Mouse (Mus musculus) cerebral cortex, adult 2 months (tissue): ENCODE measurements around the gene Srsf4.

ENCODE experiments used
- whole genome bisulfite sequencing: fragments of 180-500 bp; shearing (Covaris S2); methylation state at CpG from one replicate; pipeline ENCODE4 v1.1.7; 2018; 5-methylcytosine and 5-hydroxymethylcytosine counted together

The Srsf4 gene

GRCm38 (mm10) chr4:131872672-131873292 lies 635 bp upstream of the Srsf4 start:
- 5% methylated on average over 11 of the region's 11 CpGs for WGBS

- under 1% methylated on average over 20 of the region's 20 CpGs for WGBS
These were observed 736 bp downstream of the Srsf4 start for GRCm38 (mm10) chr4:131874169-131874536.

- 1% methylated on average over 11 of the region's 11 CpGs for WGBS
These were observed 1.1 kb downstream of the Srsf4 start for GRCm38 (mm10) chr4:131874567-131874966.

GRCm38 (mm10) chr4:131875242-131875641 lies 1.8 kb downstream of the Srsf4 start:
- 39% methylated on average over 3 of the region's 3 CpGs for WGBS

GRCm38 (mm10) chr4:131876836-131877235 lies 3.4 kb downstream of the Srsf4 start:
- 58% methylated on average over 2 of the region's 2 CpGs for WGBS

- 41% methylated on average over 1 of the region's 1 CpGs for WGBS
These were observed 6.3 kb downstream of the Srsf4 start for GRCm38 (mm10) chr4:131879692-131880091.

GRCm38 (mm10) chr4:131881306-131881705 lies 7.9 kb downstream of the Srsf4 start:
- 58% methylated on average over 7 of the region's 7 CpGs for WGBS

GRCm38 (mm10) chr4:131883571-131883970 lies 10.2 kb downstream of the Srsf4 start:
- WGBS = 56% methylated on average over 6 of the region's 6 CpGs

- 48% methylated on average over 6 of the region's 6 CpGs for WGBS
These were observed 12.0 kb downstream of the Srsf4 start for GRCm38 (mm10) chr4:131885376-131885775.

- 84% methylated on average over 1 of the region's 1 CpGs for WGBS
These were observed 15.1 kb downstream of the Srsf4 start for GRCm38 (mm10) chr4:131888564-131888963.

GRCm38 (mm10) chr4:131890692-131891091 lies 17.3 kb downstream of the Srsf4 start:
- WGBS = 83% methylated on average over 3 of the region's 3 CpGs

GRCm38 (mm10) chr4:131897109-131897508 lies 23.7 kb downstream of the Srsf4 start:
- WGBS = 89% methylated on average over 5 of the region's 5 CpGs

GRCm38 (mm10) chr4:131897787-131898186 lies 24.4 kb downstream of the Srsf4 start:
- WGBS = 94% methylated on average over 8 of the region's 8 CpGs

- WGBS = 86% methylated on average over 12 of the region's 12 CpGs
These were observed 25.2 kb downstream of the Srsf4 start for GRCm38 (mm10) chr4:131898503-131899179.

GRCm38 (mm10) chr4:131899180-131899554 lies 25.8 kb downstream of the Srsf4 start:
- WGBS = 48% methylated on average over 6 of the region's 6 CpGs

GRCm38 (mm10) chr4:131901090-131901489 lies 27.7 kb downstream of the Srsf4 start:
- WGBS = 85% methylated on average over 15 of the region's 15 CpGs

- 45% methylated on average over 8 of the region's 8 CpGs for WGBS
These were observed 31.1 kb downstream of the Srsf4 start for GRCm38 (mm10) chr4:131904478-131904877.

GRCm38 (mm10) chr4:131906423-131906822 lies 33.0 kb downstream of the Srsf4 start:
- 62% methylated on average over 6 of the region's 6 CpGs for WGBS

- WGBS = 96% methylated on average over 3 of the region's 3 CpGs
These were observed 34.5 kb downstream of the Srsf4 start for GRCm38 (mm10) chr4:131907912-131908311.

- WGBS = 33% methylated on average over 20 of the region's 21 CpGs
These were observed 37.0 kb downstream of the Srsf4 start for GRCm38 (mm10) chr4:131910237-131910994.

GRCm38 (mm10) chr4:131911521-131911920 lies 38.1 kb downstream of the Srsf4 start:
- 50% methylated on average over 5 of the region's 5 CpGs for WGBS

- WGBS = 53% methylated on average over 10 of the region's 10 CpGs
These were observed 40.1 kb downstream of the Srsf4 start for GRCm38 (mm10) chr4:131913526-131913925.
